Mouse (Mus musculus) kidney, postnatal 10 days (tissue): ENCODE measurements around the gene Zfr2.

Experiments
- DNase-seq: peaks from one replicate; pipeline ENCODE4 v3.0.0; 2021; ENCODE audit warnings: mixed read lengths

The Zfr2 gene

GRCm38 (mm10) chr10:81249442-81249841 lies 16.5 kb downstream of the Zfr2 start:
- DNase-seq: no peak

DNA sequence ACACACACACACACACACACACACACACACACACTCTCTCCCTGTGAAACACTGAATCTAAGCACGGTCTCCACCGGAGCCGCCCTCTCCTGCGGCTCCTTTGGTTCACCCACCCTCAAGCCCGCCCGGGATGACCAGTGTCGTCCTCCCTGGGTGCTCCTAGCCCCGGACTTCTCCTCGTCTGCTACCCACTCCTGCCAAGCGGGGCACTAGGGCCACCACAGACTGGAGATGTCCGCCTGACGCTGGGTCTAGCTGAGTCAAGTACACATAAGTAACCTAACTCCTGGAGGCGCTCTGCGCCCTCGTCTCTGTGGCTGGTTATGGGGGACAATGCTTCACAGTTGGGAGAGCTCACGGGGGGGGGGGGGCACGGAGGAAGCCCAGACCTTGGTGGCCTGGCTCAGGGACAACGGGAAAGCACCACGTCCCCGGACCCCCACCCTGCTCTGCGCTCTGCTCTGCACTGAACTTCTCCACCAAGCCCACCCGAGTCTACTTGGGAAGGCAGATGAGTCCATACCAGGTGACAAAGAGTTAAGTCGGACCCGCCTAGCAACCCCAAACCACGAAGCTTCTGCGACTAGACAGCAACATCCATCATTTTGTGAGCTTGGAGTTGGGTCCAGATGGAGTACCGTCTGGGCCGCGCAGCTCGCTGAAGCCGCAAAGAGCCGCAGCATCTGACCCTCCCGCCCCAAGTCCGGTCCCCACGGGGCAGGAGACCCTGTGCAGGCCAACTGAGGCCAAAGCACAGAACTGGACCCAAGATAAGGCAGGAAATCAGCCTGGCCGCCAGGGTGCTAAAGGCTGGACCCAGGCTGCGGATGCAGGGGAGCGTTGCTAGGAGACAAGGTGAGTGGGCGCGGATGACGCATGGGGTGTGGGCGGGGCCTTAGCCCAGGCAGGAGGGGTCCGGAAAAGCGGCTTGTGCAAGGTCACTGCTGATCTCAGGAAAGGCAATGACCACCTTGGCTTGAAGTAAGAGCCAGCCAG lies 19.8 kb downstream of the Zfr2 start, which contains the start of gene Matk:
TSS of gene Matk (plus strand) at position 512 of the 996 bp plus-strand sequence.
- DNase-seq: peak; percentile 80

DNA sequence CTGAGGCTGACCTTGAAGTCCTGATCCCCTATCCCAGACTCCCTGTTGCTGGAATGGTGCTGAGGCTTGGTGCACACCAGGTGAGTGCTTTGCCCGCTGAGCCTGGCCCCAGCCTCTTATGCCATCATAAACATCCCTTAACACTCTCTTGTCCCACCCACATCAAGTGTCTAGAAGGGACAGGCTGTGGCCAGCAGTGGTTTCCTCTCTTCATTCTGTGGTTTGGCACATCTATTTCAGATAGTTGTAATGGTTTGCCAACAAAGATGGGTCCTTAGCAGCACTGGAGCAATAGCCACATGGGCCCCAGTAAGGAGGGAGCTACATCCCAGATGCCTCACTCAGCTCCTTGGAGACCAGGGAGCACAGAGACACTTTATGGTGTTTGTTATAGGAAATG lies 21.9 kb downstream of the Zfr2 start:
- no peak for DNase-seq

DNA sequence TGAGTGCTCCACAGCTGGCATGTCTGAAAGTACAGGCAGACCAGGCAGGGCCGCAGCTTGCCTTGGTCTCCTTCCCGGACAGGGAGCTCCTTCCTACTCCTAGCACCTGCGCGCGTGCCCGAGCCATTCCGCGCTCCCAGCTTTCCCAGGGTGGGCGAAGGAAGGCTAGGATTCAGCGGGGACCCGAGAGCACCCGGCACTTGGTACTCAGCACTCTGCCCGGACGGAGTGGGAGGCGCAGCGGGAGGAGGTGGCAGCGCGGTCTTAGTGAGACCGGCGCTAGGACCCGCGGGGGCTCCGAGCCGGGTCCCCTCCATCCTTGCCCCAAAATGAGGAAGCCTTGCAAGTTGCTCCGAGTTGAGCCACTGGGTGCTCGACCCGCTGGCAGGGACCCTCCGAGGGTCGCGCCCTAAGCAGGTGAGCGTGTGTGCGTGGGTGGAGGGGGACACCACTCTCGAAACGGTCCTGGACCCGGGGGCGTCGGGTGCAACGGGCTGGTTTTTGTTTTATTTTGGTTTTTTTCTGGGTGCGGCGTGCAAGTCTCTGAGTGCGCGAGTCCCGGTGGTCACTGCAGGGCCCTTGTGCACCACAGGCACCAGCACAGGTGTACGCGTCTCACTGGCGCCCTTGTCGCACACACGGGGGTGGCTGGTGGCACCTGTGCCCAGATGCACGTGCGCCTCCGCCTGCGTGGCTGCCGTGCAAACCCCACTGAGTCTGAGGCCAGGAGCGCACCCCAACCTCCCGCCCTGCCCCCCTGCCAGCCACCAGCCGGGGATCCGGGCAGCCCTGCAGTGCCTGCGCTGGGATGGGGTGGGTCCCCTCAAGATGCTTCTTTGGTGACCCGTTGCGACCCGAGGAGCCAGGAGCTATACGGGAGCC lies 24.4 kb downstream of the Zfr2 start:
- DNase-seq: no peak

GRCm38 (mm10) chr10:81259225-81259884 lies 26.4 kb downstream of the Zfr2 start:
- no peak for DNase-seq

DNA sequence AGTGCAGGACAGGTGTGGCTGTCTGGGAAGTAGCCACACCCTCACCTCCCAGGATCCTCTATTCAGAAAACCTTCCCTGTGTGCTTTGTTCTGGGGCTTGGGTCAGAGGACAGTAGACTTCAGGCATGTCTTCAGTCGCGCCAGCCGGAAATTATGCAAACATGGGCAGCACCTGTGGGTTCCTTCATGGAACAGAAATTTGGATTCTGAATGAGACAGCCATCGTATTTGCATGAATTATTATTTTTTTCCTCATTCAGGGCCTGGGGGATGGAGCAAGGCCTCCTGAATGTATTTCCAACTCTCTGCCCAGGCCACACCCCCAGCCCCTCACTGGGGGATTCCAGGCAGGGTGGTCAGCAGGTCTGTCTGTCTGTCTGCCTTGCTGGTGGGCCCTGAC lies 28.1 kb downstream of the Zfr2 start:
- DNase-seq: no peak

DNA sequence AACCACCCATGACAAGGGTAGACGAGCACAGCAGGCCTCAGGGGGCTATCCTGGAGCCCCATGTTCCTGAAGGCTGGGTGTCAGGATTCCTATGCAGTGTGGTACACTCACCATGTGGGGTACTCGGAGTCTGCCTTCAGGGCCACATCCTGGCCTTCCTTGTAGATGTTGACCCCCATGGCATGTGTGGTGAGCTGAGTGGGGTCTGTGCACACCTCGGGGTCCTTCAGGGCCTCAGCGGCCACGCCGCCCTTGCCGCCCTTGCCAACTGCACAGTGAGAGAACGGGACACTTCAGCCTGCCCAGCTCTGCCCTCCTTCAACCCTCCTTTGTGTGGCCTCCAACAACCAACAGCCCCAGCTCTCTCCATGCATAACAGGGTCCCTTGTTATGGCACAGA lies 32.6 kb downstream of the Zfr2 start:
- DNase-seq: no peak

- DNase-seq: peak; percentile 98
Observed at GRCm38 (mm10) chr10:81266211-81267105, 33.5 kb downstream of the Zfr2 start, which contains the start of the genes Mrpl54 and Apba3. Gene Mrpl54, minus strand, starts transcription at chr10:81266934. Gene Apba3, plus strand, starts transcription at chr10:81266960.

GRCm38 (mm10) chr10:81268056-81268455 lies 35.1 kb downstream of the Zfr2 start:
- peak; percentile 91 for DNase-seq

- DNase-seq: no peak
Observed at GRCm38 (mm10) chr10:81268643-81269412, 35.9 kb downstream of the Zfr2 start.

GRCm38 (mm10) chr10:81272356-81272755 lies 39.4 kb downstream of the Zfr2 start:
- DNase-seq: no peak

GRCm38 (mm10) chr10:81273842-81274241 lies 40.9 kb downstream of the Zfr2 start:
- no peak for DNase-seq

- DNase-seq: no peak
Observed at GRCm38 (mm10) chr10:81277676-81278075, 44.7 kb downstream of the Zfr2 start.

DNA sequence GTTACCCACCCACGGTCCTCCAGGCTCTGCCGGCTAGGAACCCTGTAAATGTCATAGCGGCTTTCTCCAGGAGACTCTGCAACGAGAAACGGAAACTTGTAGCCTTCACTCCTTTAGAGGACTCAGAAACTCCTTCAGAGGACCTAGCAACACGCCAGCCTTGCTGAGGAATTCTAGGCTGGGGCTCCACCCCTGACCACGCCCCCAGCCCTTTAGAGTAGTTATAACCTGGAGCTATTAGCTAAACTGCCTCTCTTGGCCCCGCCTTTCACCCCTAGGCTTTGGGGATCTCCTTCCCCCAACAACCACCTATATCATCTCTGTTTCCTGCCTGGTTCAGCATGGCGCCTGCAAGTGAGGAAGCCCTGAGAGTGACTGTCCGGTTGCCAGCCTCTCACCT lies 46.5 kb downstream of the Zfr2 start:
- DNase-seq: no peak

- no peak for DNase-seq
Observed at GRCm38 (mm10) chr10:81284189-81284588, 51.2 kb downstream of the Zfr2 start.

DNA sequence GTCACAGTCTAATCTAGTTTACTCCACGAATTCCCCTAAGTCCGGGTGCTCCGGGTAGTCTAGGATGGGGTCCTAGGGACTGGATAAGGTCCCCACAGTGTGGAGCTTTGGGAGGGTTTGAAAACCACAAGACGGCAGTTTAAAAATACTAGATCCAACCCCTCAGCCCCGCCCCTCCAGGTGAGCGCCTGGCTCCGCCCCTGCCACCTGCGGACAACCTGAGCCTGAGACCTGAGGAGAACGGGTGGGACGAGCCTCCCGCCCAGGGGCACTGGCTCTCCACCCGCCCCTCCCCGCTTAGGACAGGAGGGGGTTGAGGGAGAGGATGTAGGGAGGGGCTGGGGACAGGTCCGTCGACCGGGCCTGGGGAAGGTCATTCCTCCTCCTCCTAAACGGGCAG lies 51.8 kb downstream of the Zfr2 start:
- DNase-seq: peak; percentile 79

GRCm38 (mm10) chr10:81285694-81286450 lies 52.9 kb downstream of the Zfr2 start:
- DNase-seq: peak; percentile 96

DNA sequence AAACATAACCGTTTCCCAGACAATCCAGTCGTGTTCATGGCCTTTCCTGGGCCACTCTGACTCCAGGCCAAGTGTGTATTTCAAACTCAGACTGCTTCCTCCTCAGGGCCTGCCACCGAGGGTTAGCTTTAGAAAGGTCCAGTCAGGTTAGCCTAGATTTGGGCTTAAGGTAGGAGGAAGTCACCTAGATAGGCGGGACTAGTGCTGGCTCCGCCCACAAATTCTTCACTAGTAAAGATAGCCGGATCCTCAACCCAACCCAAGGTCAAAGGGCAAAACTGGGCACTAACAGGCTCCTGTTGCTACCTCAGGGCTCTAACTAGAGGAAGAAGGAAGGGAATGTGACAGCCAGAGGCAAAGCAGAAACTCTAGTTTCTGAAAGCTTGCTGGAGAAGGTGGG lies 53.6 kb downstream of the Zfr2 start:
- DNase-seq: peak; percentile 66

DNA sequence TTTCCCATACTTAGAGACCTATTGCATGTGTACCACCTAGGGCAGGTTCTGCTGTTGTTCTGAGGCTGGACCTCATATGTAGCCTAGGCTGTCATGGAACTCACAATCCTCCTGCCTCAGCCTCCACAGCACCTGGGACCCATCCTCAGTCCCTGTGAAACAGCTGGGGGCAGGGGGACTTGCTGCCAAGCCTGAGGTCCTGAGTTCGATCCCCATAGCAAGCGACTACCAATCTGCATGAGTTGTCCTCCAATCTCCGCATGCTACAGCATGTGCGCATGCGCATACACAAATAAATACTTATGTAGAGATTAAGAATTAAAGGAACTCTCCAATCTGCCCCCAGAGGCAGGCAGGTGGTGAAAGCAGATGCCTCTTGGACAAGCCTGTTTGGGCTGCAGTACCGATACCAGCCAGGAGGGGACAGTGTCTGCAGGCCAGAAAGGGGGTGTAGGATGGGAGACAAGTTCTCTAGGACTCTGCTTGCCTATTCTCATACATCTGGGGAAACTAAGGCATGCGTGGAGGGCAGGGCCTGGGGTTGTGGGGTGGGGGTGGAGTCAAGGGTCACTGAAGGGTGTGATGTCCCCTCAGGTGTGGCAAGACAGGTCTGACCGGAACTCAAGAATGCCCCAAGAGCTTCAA lies 54.7 kb downstream of the Zfr2 start:
- peak; percentile 75 for DNase-seq

- DNase-seq: peak; percentile 74
Observed at GRCm38 (mm10) chr10:81288601-81289000, 55.6 kb downstream of the Zfr2 start.
